Mouse (Mus musculus): ENCODE results near the gene Kat2b.

DNA sequence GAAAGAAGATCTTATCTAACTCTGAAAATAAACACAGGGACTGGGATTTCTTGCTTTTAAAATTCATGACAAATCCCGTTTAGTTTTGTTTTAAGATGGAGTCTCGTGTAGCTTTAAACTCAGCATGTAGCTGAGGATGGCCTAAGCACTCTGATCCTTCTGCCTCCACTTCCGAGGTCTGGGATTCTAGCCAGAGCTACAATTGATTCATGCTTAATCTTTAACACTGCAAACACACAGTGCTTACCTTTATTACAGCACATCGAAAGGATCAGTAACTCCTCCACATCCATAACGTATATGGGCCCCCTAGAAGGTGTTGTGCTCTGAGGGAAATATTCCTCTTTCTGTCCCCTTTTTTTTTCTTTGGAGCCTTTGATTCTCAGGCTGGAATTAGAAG is 61.5 kb downstream of the Kat2b start:
- TF ChIP-seq CTCF (IDR thresholded peaks at IDR 0.05; ENCODE audit: low read depth, low read length), result no peak
- TF ChIP-seq POLR2A (IDR thresholded peaks at IDR 0.05; ENCODE audit: extremely low read depth, insufficient read depth, low read length), result no peak
